Mouse (Mus musculus) small intestine, adult 2 months (tissue): ENCODE data around the gene Acp7.

Source experiments
- CTCF ChIP-seq: fragments of 200-500 bp; IDR thresholded peaks from 2 replicates; pipeline ENCODE4 v1.5.1; 2012; ENCODE audit warnings: low read depth, mild to moderate bottlenecking, control low read depth, inconsistent platforms, low read length, moderate library complexity, mixed read lengths; ENCODE audit not compliant: insufficient replicate concordance, insufficient read length; ENCODE audit errors: extremely low read depth
- POLR2A ChIP-seq: fragments of 200-500 bp; IDR thresholded peaks from 2 replicates; pipeline ENCODE4 v1.6.1; 2012; ENCODE audit warnings: low read depth, mild to moderate bottlenecking, control low read depth, inconsistent platforms, low read length, moderate library complexity

DNA sequence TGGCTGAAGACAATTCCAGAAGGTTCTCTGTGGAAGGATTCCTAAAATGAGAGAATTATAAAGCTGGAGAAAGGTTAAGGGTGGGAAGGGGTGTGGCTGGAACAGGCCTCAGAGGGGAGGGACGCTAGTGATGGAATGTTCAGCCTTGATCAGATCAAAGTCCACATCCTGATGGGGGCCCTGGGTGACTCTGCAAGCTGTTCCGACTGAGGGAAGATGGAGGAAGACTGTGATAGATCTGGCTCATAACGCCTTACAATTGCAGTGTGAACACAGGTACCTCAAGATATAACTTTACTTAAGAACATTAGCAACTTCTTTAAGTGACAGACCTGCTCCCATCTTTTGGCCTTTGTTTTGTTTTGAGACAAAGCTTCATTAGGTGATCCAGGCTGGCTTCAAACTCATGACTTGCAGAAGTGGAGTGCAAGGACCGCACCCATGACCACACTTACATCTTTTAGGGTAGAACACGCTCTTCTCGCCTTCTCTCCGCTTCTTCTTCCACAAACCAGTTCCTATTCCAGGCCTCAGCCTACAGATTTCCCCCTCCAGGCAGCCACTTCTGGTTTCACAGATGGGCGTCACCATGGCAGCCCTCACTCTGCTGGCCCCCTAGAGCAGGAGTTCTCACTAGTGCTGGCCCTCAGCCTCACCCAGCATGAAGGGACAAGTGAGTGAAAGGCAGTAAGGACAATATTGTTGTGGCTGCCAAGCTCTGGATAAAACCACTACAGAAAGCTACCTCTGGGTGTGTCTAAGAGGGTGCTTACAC, 47.4 kb downstream of the Acp7 start:
- TF ChIP-seq CTCF (no peak), POLR2A (no peak)
